Mouse (Mus musculus) right cerebral cortex, adult 18-20 months (tissue): ENCODE measurements around the gene Cacna1a.
"Not testable (repeated sequence)": the region's sequence is repeated elsewhere in the genome, so short reads cannot be mapped to it uniquely, and the experiment has no call there.

Experiments
- DNase-seq: peaks from one replicate; pipeline ENCODE4 v3.0.0; 2022; ENCODE audit warnings: mixed read lengths

Cacna1a gene

DNA sequence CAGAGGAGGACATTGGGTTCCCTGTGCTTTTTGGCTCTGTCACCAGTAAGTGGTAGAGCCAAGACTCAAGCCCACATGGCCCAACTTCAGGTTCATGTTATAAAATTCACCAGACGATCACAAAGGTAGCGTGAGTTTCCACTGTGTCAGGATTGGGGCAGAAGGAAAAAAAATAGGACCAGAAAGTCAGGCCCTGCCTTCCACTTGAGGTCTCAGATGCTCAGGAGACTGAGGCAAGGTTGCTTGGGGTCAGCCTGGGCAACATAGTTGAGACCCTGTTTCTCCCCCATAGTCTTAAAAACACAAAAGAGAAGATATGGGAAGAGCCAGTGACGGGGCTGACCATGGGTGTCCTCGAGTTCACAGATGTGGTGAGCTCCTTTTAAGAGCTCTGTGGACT lies 97.1 kb downstream of the Cacna1a start:
- DNase-seq = no peak

DNA sequence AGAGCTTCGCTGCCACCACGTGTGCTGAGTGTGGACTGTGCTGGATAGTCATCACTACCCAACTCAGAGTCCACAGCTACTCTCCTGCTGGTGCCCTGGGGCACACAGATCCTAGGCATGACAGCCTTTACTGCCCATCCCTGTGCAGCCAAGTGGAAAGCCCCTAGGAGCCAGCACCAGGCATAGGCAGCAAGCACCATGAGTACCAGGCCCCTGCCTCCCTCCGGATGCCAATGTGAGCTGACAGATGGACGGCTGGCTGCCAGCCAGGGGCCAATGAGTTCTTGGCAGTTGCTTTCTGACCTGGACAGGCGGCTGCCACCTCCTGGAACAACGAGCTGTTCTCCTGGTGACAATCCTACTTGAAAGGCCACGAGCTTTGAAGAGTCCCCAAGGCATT lies 97.6 kb downstream of the Cacna1a start:
- no peak for DNase-seq

DNA sequence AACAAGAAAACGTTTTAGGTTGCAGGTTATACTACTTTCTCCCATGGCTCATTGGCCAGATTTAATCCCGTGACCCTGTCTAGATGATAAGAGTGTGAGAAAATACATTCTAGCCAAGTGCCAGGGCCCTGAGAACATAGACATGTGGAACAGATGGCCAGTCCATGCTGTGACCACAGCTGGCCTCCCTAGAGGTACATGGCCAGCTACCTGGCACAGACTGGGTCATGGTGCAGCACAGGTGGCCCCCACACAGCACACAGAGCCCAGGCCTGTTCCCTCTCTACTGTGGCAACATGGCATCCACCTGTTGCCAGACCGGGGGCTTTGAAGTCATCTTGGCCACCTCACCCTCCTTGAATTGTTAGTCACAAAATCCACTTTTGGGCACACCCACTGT lies 101.0 kb downstream of the Cacna1a start:
- DNase-seq = no peak

DNA sequence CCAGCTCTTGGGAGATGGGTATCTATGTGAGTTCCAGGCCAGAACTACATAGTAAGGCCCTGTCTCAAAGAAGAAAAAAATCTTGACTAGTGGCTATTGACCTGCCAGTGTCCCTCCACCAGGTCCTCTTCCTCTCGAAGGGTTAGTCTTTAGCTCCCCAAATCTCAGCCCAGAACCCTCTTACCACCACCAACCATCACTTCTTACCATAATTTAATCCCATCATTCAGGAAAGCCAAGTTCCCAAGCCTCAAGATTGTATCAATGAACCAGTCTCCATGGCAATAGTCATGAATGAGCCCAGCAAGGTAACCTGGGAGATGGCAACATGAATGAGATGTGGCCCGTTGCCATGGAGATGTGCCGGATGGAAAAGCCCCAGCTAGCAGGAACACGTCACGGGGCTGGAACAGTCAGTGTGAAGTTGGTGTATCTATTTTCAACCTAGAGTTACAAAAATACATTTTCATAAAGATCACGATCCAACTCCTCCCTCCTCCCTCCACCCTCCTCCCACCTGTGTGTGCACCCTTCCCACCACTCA lies 106.4 kb downstream of the Cacna1a start:
- peak; percentile 94 for DNase-seq

DNA sequence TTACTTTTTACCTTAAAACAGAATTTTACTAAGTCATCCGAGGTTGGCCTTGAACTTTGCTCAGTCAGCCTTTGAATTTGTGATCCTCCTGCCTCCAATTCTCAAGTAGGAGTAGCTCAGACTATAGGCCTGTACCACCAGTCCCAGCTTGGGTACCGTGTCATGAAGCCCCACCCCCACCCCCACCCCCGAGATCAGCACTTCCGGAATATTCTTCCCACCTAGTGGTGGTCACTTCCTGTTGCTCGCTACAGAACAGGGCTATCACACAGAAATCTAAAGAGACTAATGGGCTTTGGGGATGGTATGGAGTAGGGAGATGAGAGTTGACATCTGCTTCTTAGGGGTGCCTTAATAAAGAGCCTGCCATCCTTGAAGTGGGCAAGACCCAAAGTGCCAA lies 112.9 kb downstream of the Cacna1a start:
- DNase-seq = no peak

DNA sequence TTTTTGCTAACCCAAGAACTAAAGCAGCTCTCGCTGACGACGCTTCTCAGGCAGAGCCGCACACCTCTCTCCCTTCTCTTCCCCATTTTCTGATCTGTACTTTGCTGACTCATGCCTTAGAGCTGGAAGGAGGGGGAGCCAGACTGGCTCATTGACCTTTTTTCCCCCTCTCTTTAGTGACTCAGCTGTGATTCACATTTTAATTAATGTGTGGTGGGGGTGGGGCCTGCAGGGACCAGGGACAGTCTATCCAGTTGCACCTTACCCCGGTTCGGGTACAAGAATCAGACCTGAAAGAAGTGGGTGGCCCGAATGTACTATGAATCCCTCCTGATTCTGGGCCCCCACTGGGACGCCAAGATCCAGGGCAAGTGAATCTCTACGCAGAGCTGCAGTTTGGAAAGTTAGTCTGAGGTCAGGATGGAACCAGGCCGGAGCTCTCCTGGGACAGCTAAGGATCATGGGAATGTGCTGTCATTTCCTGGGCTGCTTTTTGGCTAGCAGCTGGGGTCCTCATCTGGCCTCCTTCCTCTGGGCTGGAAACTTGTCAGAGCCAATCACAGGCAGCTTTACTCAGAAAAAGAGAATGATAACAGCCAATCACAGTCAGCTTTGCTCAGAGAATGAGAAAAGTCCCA lies 113.5 kb downstream of the Cacna1a start:
- peak; percentile 46 for DNase-seq

DNA sequence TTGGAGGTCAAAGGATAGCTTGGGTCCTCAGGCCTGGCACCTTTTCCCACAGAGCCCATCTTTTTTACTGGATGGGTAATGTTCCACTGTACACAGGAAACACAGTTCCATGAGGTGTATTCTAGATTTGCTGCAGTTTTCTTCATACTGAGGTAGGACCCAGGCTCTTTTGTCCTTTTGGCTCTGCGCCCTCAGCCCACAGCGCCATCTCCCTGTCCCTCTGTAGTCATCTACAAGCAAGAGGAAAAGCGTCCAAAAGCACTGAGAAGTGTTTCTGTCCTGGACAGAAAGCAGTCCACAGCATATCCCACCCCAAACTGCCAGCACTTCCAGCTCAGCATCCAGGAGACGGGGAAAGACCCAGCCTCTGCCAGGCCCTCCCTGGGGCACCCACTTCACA lies 114.4 kb downstream of the Cacna1a start:
- no peak for DNase-seq

DNA sequence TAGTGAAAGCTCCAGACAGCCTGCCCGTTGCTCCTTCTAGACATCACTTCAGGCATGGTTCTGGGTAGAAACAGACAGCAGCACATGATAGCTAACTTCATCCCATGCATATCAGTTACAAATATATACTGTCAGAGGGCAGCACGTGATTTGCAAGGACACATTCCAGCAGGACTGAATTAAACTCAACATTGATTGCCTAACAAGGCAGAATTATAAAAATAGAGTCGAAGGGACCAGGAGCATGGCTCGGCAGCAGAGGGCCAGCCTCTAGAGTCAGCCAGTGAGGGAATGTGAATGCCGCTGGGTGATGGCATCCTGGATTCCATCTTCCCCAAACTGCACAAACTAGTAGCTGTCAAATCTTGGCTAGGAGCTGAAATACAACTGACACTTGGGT lies 119.0 kb downstream of the Cacna1a start:
- DNase-seq = no peak

DNA sequence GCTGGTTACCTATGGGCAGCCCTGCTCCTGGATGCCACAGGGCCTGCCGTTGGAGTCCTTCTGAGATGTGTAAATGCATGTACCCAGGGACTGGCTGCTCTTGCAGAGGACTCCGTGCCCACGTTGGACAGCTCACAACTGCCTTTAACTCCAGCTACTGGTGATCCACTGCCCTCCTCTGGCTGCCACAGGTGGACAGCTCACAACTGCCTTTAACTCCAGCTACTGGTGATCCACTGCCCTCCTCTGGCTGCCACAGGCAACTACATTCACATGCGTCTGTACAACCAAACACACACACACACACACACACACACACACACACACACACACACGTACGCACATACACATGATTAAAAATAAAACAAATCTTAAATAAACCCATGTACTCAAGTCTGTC lies 121.5 kb downstream of the Cacna1a start:
- DNase-seq = not testable (repeated sequence)

DNA sequence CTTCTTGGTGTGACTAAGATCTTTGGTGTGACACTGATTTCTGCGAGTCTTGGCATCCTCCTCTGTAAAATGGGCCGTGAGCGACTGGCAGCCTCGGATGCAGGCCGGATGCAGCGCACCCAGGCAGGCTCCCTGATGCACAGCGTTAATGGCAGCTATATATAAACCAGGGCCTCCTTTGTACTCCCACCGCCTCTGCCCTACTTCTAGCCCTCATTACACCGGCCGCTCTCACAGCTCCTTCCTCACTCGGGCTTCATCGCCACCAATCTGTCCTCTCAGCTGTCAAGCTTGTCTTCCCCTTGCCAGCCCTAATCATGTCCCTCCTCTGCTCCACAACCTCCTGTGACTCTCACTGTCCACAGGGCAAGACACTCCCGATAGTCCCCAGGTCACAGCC lies 123.4 kb downstream of the Cacna1a start:
- peak; percentile 67 for DNase-seq

DNA sequence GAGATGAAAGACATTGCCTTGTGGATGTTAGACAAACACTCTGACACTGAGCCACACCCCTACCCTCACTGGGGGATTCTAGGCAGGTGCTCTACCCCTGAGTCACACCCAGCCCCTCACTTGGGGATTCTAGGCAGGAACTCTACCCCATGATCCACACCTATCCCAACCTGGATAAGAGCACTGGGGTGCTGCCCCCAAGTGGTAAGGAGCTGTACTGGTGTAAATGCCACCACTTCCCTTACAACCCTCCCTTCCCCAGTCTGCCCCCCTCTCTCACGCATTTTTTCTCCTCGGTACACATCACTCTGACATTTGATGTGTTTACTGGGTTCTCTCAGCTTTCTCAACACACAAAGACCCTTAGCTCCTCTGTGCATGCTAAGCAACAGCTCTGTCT lies 125.5 kb downstream of the Cacna1a start:
- DNase-seq = no peak

DNA sequence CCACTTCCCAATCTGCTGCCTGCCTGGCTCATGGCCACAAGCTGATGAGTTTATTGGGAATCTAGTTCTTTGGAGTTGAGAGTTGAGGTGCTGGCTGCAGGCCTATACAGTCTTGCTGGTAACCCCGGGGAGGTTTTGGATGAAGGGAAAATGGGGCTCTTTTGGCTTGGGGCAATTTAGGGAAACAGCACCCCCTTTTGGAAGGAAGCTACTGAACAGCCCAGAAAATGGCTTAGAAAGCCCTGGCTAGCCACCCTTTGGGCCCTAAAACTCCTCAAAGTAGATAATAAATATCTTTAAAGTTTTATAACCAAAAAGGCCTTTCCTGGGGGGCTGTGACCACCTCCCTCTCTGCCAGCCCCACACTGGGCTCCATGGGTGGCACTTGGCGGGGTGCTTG lies 129.9 kb downstream of the Cacna1a start:
- no peak for DNase-seq

DNA sequence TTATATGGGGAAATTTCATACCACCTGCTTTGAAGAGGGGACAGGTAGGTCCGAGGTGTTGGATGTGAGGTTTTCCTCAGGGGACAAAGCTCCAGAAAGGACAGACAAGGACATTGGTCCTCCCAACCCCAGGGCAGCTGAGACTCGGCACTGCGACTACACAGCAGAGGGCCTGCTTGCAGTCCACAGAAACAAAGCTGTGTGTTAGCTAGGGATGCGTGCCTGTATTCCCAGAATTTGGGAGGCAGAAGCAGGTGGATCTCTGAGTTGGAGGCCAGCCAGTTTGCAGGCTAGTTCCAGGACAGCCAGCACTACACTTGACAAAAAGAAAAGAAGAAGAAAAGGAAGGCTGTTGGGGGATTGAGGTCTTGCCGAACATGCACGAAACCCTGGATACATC lies 130.5 kb downstream of the Cacna1a start:
- DNase-seq = no peak

DNA sequence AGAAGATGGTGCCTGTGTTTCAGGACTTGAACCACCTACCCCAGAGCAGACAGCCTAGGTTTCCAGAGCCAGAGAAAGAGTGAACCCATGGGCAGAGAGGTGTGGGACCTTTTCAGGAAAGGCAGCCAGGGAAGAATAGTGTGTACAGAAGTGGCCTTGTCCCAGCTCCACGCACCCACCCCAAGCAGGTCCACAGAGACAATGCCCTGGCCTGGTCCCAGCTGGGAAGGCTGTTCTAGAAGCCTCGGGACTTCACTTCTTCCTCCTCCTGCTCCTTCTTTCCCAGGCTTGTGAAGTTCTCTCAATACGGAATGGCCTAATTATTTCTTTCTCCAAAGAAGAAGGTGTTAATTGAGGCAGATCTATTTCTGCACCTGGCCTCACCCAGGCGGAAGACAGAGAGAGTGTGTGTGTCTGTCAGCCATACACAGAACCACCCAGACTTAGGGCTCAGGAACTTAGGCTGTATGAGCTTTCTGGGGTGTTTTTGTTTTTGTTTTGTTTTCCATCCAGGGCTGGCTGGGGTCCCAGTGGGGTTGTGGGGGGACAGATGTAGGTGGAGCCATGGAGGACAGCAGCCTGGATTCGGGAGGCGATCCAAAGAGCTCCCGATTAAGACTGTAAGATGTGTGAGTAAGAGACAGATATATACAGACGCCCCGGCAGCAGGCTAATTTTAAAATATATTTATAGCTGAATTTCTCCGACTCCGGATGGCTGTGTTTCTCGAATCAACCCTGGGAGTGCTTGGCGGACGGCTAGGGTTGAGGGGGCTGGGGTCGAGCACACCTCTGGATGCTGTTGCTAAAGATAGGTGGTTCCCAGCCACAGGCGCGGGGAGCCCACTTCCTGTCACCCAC lies 131.8 kb downstream of the Cacna1a start:
- peak; percentile 82 for DNase-seq

DNA sequence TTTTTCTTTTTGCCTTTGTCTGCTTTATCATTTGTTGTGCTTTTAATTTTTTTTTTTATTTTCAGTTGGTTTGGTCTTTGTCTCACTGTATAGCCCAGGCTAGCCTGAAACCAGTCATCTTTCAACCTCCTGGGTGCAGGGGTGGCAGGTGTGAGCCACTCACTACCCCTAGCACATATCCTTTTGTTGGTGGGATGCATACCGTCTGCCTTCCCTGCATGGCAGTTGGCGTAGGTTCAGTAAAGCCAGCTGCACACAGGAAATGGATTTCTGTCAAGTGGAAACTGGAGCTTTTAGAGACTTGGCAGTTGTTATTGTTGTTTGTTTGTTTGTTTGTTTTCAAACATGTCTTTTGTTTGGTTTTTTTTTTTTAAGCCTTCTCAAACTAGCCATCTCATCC lies 132.8 kb downstream of the Cacna1a start:
- DNase-seq = no peak

DNA sequence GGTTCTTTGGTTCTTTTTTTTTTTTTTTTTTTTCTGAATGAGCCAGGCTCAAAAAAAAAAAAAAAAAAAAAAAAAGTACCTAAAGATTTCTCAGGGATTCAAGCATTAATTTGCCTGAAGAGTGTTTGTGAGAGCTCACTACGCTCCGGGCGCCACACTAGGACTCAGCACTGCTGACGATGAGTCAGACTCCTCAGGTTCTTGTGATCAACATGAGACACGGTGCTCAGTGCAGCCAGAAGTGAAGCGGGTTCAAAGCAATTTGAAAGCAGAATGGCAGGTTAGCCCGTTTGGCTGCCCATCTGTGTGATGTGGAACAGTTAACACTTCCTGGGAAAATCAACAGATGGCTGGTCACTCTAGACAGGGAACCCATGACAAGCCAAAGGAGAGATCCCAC lies 139.8 kb downstream of the Cacna1a start:
- peak; percentile 59 for DNase-seq

DNA sequence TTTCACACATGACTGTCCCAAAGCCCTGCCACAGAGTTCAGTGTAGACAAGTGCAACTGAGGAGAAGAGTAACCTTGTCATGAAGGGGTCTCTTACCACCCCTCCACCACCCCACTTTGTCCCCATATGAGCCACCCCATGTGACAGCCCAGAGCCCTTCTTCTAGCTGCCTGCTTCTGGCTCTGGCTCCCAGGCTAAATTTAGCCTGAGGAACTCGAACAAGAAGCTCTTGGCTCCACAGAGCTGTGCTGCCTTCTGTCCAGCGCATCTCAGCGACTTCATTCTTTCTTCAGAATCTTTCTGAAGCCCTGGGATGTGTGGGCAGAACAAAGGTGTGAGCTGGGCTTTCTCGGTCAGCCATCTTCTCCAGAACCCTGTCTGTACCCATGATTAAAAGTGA lies 141.3 kb downstream of the Cacna1a start:
- peak; percentile 68 for DNase-seq

DNA sequence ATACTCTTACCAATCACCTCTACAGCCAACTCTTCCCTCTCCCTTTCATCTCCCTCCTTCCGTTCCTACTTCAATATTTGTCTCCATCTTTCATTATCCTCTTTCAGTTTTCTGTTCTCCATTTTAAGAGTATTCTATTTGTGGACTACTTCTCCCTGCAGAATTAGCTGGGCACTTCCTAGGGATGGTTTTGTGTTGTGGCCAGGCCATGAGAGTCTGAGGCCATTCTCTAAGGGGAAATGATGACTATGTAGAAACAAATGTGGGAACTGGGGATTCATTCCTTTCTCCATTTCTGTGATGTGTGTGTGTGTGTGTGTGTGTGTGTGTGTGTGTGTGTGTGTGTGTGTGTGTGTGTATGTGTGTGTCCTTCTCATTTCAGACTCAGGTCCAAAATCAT lies 144.5 kb downstream of the Cacna1a start:
- no peak for DNase-seq

DNA sequence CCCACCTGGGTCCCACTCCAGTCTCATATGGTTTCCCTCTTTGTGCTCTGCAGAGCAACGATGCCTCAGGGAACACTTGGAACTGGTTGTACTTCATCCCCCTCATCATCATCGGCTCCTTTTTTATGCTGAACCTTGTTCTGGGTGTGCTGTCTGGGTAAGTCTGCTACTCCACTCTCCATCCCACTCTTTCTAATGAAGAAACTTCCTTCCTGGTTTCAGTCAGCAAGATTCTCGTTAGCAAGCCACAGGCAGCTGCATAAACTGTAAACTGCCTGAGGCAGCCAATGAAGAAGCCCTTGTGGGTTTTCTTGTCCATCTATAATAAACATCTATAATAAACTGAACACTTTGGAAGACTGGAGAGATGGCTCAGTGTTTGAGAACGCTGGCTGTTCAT lies 145.1 kb downstream of the Cacna1a start:
- DNase-seq = no peak

DNA sequence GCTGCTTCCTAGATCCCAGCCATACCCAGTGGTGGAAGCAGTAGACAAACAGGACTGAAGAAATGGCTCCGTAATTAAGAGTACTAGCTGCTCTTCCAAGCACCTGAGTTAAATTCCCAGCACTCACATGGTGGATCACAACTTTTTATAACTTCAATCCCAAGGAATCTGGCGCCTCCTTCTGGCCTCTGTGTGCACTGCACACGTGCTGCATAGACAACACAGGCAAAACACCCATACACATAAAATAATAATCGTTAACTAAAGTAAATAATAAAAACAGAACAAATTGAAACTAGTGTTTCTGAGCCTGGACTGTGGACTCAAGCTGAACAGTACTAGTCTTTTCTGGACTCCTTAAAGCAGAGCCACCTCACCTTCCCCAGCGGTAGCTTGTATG lies 148.7 kb downstream of the Cacna1a start:
- no peak for DNase-seq

DNA sequence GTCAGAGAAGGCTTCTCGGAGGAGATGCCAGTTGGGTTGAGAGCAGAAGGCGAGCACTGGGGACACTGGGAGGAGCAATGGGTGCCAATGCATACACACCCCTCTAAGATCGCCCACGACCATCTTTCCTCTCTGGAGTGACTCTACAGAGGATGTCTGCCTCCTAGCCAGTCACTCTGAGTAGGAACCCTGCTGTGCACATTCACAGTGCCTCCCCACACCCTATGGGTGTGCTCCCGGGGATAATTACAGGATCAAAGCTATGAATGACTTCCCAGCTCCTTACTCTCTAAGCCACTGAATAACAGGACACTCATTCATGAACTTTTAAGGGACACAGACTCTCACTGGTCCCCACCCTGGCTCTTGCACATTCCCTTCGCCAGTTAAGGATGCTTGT lies 151.1 kb downstream of the Cacna1a start:
- DNase-seq = no peak

DNA sequence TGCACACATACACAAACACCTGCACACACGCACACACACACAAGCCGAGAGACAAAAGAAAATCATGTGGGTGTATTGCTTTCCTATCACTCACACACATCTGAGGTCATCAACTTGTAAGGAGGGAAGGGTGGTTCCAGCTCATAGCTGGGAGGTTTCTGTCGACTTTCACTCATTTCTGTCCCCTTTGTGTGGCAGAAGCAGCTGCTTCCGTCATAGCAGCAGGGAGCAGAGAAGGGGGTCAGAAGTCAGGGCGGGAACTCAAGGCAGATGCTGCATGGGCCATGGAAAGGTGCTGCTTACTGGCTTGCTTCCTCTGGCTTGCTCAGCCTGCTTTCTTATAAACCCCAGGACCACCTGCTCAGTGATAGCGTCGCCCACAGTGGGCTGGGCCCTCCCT lies 154.2 kb downstream of the Cacna1a start:
- DNase-seq = no peak

DNA sequence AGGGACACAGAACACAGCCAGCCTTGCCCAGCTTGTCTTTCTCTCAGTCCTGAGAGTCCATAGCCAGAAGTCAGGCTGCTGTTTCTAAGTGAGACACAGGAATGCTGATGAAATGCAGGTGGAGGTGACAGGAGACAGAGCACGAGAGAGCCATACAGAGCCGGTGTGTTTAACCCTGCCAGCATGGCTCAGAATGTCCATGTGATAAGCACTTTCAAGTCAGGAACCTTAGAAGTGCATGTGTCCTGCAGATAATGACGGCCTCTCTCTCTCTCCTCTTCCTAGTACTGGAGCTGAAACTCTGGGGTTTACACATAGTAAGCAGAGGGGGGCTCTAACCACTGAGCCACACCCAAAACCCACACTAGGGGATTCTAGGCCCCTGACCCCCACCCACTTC lies 157.3 kb downstream of the Cacna1a start:
- DNase-seq = no peak

DNA sequence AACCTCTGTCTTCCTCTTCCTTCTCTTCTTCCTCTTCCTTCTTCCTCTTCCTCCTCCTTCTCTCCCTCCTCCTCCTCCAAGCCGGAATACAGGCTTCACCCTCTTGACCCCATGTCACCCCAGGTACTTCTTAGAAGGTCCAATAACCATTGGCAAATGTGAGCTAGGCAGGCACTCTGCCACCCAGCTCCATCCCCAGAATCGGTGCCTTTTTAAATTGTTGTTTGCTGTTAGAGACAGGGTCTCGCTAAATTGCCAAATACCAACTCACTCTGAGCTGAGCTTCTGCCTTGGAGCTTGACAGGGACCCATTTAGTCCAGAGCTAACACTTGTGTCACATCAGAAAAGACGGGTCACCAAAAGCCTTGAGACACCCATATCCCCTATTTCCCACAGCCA lies 164.2 kb downstream of the Cacna1a start:
- DNase-seq = no peak
